Mouse (Mus musculus) embryo, embryonic 10.5 days (tissue): ENCODE measurements at regions not wholly inside any gene's neighbourhood (a gene's known extent, or its start where the extent isn't known, plus 50 kb on each side); places are given as distances from the start of the nearest gene placed in this dataset.

Experiments used
- DNase-seq: peaks from one replicate; pipeline ENCODE4 v3.0.0-alpha.2; 2015; ENCODE audit warnings: low spot score

DNA sequence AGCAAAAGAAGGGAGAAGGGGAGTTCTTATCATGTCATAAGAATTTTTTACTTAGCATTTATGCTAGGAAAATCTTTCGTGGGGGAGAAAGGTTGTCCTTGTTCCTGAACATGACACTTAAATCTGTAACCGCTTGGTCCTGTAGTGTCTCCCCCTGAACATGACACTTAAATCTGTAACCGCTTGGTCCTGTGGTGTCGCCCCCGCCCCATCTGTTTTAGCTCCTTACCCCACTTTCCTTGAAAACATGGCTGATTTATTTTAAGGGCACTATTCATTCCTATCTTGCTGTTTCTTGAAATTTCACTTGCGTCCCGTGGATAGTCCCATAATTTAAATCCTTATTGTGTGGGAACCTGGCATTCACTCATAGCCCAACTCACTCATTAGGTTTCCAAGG is 82.2 kb downstream of the Rap2a start:
- DNase-seq: no peak

DNA sequence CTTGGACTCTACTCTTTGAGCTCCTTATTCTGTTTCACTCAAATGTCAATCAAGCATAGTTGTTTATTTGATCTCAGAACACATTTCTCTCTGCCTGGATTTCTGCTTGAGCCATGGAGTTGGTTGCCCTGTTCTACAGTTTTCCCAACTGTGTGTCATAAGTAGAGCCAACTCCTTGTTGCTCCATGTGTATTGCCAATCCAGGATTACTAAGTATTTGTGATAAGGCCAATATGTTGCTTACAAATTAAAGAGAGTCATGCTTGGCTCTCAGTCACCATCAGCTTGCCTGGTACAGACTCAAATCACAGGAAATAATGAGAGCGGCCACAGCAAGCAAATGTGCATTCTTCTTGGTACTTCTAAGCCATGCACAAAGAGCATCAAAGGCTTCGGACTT is 82.7 kb downstream of the Rap2a start:
- DNase-seq: no peak

DNA sequence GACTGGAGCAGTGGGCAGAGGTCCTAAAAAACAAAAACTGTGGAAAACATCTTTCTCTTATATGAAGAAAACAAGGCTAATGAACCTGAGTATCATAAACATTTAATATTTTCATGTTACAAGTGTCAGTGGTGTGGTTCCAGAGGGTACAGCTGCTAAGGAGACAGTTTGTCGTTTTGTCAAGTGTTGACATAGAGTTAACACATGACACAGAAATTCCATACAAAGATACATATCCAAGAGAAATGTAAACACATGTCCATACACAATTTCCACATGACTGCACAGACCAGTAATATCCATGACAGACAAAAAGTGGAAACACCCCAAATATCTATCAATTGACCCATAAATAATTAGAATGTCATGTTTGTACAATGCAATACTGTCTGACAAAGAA is 88.7 kb downstream of the Rap2a start:
- DNase-seq: no peak

DNA sequence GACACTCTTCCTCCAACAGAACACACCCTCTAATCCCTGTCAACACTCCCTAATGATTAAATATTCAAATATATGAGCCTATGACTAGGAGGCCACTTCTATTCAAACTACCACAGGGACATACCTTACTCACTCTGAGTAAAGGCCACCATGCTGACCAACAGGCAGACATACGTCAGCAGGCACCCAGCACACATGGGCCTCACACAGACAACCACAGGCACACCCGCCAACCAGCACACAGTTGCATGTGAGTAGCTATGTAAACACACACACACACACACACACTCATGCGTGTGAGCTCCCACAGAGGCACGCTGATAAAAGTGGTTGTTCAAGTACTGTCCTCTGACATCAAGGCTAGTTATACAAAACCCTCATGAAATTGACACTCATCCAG is 89.8 kb downstream of the Rap2a start:
- no peak for DNase-seq

DNA sequence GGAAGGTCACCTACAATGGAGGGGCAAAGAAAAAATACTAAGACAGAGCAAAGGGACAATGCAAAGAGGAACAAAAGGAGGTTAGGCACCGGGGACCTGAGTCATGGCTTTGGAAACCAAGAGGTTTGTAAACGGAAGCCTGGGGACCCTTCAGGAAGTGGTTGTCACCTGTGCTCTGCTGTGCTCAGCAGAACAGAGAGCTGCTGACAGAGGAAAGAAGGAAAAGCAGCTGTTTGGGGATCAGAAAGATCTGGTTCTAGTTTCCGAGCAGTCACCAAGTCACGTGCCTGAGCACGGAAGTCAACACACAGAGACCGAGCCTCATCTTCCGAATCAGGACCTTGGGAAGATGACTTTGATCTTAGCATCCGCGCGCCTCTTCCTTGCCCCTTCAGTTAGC is 94.0 kb downstream of the Rap2a start:
- no peak for DNase-seq

DNA sequence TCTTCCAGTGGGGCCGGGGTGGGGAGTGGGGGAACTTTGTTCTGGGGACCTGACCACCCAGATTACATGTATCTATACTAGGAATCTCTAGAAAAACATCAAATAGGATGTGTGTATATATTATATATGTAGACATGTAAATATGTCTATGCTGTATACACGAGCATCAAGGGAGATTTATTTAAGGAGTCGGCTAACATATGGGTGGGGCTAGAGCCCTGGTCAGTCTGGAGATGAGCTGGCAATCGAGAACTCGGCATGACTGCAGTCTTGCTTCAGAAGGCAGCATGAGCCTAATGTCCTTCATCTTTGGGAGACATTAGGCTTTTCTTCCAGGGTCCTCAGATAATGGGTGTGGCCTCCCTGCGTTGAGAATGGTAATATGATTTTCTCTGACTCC is 97.0 kb downstream of the Rap2a start:
- DNase-seq: no peak

DNA sequence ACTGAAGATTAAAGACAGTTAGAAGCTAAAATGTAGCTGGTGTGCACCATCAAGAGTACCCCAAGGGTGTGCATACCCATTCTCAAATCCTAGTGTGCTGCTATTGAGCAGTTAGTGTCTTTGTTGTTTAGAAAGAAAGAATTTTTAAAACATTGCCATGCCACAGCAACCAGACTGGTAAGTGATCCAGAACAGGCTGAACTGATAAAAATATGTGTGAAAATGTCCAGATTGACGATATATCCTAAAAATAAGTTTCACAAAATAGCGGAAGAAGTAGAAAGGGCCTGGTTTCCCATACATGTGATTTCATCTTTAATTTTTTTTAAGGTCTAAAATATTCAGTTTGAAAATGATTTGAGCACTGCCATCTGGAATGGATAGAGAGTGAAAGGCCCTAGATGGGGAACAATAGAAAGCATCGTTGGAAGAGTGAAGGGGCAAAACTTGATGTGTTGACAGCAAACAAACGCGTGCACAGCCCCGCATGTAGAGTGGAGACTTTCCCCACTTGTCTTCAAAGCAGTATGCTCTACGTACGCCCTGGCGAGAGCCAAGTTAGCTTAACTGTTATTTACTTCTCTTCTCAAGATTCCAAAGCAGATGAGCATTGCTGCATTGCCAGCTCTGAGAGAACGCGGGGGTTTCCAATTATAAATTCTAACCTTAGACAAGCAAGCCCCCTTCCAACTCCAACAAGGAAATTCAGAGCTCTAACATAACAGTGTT is 100.3 kb downstream of the Rap2a start:
- DNase-seq: no peak

DNA sequence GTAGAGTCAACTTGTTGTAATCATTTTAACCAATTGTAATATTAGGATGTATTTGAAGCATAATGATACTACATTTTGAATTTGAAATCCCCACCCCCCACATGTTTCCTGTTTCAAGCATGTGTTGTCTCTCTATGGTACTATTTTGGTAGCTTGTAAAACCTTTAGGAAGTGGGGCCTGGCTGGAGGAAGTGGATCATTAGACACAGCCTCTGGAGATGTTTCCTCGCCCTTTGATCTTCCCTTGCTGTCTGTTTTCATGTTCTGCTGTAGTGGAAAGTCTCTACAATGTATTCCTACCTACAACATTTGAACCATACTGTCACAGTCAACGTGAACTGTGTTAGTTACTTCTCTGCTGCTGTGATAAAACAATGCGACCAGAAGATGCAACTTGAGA is 105.6 kb downstream of the Rap2a start:
- DNase-seq: peak; percentile 4

DNA sequence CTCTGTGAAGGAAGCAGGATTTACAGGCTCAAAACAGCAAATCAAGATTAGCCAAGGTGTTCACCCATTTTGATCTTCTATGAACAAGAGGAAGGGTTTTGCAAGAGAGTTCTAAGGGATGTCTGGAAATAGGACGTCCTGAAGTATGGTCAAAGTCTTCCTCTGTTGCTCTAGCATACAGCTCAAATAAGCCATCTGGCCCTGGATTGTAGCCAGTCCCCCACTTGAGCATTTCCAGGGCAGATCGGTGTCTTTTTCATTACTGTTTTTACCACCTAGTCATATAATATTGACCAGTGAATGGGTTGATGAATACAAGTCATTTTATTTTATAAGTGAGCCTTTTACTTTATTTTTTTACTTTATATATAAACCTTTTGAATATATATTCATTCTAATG is 113.9 kb downstream of the Rap2a start:
- DNase-seq: no peak

DNA sequence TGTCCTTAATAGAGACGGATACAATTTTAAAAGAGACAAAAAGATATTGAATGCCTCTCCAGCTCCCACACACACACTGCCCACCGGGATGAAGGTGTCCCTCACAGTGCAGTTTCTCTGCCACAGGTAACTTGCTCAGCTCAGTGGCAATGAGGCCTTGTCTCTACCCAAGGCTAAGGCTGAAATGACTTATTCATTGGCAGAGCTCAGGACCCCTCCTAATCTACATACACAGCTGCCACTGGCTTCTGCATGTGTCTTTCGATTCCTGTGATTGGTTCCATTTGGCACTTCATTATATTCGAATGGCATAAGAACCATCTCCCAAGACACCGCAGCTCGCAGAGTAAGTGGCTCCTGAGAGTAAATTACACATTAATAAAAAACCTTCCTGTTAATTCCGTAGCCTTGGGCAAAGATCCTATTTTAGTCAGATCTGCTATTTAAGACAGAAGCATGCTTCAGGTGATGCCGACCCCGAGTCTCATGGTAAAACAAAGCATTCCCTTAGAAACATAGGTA is 122.2 kb downstream of the Rap2a start:
- DNase-seq: no peak

DNA sequence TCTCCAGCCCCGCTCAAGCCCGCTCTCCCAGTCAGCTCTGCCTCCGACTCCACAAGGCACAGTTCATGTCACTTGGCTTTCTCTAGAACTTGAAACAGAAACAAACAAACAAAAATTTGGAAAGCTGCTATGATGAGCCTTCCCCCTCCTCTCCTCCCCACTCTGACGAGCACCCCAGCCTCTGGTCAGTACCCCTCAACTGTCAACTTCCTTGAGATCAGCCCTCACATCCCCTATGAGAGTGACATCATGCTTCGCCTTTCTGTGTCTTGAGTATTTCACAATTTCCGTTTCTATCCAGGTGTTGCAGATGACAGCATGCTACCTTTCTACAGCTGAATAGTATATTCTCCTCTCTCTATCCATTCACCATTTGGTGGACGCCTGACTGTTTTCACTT is 123.3 kb downstream of the Rap2a start:
- DNase-seq: no peak

DNA sequence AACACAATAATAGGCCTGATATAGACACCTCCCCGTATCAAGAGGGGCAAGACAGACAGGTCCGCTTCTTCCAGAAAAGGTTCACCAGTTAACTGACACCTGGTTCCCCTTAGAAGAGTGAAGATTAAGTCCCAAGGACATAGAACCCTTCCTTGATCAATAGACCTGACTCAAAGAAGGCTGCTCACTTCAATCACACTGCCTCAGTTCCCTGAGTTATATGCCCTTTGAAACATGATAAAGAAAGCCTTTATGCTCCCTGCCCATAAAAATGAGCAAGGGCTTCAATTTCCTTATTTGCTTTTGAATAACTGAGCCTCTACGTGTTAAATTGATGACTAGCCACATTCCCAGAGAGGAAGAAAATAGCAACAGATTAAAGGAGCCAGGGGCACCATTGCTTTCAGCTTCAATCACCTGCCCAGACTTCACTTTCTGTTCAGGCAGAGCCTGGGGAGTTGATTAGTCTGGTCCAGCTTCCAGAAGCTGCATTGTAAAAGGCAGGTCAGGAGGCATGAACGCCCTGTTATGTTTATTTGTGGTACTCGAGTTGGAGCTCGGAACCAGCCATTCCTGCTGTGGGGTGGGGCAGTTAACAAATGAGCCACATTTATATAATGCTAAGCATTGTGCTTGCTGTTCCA is 125.7 kb downstream of the Rap2a start:
- DNase-seq: no peak

DNA sequence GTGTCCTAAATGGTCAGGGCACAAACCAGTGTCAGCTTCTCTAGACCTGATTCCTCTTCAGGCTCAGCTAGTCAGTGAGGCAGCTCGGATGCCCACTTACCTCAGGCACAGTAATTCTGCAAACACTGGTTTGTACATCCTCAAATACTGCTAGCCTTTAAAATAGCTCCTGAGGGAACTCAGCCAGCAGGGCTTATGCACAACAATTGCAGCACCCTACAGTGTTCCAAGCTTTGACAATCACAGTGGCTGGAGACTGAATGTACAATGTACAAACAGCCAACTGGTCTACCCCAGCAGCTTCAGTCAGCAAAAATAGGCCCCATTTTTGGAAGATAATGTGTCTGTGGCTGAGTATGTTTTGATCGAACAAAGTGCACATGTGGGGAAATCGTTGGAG is 129.6 kb downstream of the Rap2a start:
- DNase-seq: no peak

DNA sequence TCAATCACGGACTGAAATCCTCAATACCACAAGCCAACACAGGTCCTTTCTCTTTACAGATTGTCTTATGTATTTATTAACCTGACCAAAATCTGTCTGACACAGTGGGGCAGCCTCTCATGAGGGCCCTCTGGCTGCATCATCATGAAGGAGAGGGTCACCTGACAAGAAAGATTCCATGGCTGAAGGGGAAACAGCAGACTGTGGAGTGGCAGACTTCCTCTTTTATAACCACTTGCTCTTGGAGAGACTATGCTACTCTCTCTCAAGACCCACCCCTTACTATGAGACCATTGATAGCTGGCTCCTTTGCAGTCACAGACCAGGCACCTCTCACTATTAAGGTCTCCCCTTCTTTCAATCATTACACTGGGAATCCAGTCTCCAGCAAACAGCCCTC is 133.1 kb downstream of the Rap2a start:
- no peak for DNase-seq

DNA sequence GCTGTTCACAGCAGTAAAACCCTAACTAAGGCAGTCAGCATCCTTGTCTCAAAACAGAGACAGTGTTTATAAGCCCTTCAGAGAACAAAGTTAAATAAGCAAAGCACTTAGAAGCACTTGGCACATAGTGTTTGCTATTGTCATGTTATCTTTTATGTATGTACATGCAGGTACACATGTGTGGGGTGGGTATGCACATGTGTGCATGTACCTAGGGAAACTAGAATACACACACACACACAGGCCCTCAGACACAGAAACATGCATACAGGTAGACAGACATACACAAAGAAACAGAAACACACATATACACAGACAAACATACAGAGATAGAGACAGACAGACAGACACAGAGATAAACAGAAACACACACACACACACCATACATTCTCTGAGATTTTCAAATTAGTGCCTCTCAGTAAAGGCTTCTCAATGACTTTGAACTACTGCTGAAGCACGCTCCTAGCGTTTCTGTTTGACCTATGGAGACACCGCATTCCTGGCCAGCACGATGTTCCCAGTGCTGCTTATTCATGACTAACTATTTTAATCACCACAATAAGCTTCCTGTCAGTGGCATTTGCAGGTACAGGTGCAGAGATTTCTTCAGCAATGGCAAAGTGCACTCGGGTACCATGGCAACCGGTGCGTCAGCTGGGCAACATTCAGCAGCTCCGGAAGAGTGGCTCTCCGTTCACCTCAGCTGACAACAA is 148.1 kb downstream of the Rap2a start:
- no peak for DNase-seq

DNA sequence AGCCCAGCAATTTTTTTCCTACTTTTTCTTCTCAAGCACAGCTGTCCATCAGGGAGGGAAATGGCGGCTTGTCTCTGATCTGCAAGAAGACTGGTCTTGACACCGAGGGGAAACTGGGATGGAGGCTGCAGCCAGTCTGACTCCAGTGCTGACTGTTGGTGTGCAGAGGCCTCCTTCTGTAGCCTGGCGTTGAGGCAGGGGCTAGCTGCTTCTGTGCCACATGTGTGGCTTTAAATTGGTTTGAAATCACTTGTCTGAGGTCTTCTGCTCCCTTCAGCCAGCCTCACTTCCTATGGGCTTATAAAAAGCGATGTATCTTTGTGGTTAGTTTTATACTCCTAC is 148.7 kb downstream of the Rap2a start:
- DNase-seq: no peak

DNA sequence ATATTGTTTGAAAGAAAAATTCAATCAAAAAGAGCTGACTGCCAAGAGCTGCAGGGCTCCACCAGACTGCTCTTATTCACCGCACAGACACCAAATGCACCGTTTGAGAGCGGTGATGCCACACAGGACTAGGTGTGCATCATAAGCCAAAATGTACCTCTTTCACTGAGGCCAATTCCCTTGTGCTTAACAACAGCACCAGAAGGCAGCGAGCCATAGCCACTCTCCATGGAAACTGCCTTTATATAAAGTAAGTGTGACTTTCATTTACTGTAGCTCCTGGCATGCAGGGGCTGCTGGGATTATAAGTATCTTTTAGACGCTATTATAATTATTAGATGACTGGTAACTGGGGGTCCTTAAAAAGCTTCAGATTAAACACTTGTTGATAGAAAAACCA is 154.5 kb downstream of the Rap2a start:
- DNase-seq: no peak

DNA sequence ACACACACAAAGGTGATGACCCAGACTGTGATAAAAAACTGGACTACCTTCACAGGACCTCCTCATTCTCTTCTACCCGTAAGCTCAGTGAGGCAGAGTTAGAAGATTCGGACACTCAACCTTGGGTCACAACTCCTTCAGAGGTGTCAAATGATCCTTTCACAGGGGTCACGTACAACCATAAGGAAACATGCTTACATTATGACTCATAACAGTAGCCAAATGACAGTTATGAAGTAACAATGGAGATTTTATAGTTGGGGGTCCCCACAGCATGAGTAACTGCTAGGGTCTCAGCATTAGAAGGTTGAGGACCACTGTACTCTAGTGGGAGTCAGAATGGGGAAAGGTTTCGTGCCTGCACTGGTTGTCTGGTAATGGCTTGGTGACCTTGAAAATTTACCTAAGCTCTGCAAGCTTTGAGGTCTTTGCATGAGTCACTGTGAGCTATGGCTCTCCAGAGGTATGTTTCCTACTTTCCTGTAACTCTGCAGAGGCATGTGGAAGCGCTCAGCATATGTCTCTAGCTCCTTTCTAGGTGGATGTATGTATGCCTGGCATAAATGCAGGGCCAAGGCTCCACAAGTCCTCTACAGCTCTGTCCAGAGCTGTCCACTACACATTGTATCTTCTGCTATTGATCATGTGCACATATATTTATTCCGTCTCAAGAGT is 158.6 kb downstream of the Rap2a start:
- no peak for DNase-seq

DNA sequence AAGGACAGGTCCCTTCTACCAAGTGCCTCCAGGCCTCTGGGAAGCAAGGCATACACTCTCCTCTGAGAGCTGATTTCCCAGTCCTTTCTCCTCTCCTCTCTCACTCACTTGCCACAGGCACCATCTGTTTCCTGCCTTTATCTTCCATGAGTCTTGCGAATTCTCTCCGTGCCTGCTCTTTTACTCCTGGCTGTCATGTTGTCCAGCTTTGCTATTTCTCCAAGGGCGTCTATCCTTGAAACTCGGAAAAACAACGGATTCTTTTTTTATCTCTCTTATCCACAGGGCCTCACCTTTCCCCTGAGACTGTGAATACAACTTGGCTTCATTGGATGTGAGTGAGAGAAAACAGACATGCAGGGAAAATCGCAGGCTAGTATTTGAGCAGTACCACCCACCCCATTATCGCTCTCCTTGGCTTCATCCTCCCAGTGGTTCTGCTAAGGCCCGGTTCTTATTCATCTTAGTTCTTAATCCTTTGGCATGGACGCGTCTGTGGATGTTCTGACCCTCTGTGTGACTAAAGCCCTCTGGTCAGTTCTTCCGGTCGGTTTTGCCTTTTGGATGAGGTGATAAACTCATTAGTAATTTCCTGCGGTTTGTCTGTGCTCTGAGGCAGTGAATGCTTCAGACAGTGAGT is 159.4 kb downstream of the Rap2a start:
- no peak for DNase-seq

DNA sequence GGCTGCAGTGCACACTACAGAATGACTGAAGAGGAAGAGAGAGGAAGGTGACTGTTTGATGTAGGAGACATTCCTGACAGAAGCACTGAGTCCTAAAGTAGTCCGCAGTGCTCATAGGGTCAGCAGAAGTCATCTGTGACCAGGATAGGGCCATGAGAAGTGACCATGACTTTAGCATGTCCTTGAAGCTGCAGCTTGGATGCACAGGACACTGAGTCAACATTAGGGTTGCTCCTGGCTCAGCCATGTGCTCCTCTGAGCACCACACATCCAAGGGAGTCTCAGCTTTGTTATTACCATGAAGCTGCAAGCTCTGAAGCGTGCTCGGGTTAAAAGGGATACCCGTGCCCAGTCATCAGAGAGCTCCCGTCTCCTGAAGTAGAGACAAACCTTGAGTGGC is 164.3 kb downstream of the Rap2a start:
- DNase-seq: no peak

DNA sequence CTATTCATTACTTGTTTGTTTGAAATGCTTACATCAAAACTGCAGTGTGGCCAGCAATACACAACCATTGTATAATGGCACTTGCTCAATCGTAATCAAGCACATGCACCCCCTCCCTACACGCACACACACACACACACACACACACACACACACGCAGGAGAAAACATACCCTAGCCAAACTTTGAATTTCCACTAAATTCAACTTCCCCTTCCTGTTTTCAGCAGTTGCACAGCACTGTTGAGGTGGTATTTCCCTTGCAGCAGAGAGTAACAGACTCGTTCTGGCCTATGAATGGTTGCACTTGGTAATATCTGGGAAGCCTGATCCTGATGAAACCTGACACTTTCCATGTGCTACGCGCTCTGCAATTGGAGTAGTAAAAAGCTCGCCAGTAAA is 173.8 kb downstream of the Rap2a start:
- no peak for DNase-seq

DNA sequence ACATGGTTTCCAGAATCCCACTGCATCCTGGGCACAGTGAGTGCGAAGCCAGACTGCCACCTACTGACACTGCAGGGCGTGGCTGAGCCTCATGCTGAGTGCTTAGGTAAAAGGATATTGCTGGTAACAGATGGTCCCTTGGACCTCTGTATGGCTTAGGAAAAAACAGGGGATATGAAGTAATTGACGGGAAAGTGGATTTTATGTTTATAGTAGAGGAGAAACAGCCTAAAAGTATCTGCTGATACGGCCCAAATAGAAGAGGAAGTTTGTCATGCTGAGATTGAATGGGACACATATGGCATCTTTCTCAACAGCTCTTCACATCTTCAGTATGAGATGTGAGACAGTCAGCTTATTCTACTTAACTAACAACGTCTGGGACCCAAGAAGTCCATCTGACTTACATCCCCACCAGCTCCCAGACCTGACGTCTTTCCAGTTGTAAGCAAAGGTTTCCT is 182.1 kb downstream of the Rap2a start:
- DNase-seq: peak; percentile 59
